Mouse (Mus musculus) midbrain, embryonic 16.5 days (tissue): ENCODE results near the gene Fbxo6. TPM values are rescaled to one million over a fixed set of nuclear protein-coding genes. Genes with fewer than 3 reads are reported as not detected.

Source experiments
- ATAC-seq: fragments of 200-750 bp; cut with Nextera tagmentation; 2 replicates; pipeline ENCODE4 v1.8.0; 2017; ENCODE audit warnings: moderate TSS enrichment
- H3K27ac ChIP-seq: fragments of 300-500 bp; sonication (generic); 2 replicates; pipeline ENCODE4 v1.5.1; 2014; ENCODE audit warnings: mild to moderate bottlenecking, low read length, mixed read lengths
- H3K27me3 ChIP-seq: fragments of 300-500 bp; sonication (generic); 2 replicates; pipeline ENCODE4 v1.6.1; 2014; ENCODE audit warnings: low read depth, low read length, mixed read lengths; ENCODE audit not compliant: control insufficient read depth, insufficient read depth
- H3K36me3 ChIP-seq: fragments of 300-500 bp; sonication (generic); 2 replicates; pipeline ENCODE4 v1.6.1; 2014; ENCODE audit warnings: mild to moderate bottlenecking, low read length, moderate library complexity, mixed read lengths; ENCODE audit not compliant: control insufficient read depth, insufficient read depth
- H3K4me1 ChIP-seq: fragments of 300-500 bp; sonication (generic); 2 replicates; pipeline ENCODE4 v1.6.1; 2014; ENCODE audit warnings: mild to moderate bottlenecking, low read length, mixed read lengths; ENCODE audit not compliant: control insufficient read depth, insufficient read depth
- H3K4me2 ChIP-seq: fragments of 300-500 bp; sonication (generic); 2 replicates; pipeline ENCODE4 v1.6.1; 2014; ENCODE audit warnings: mild to moderate bottlenecking, low read length, mixed read lengths
- H3K4me3 ChIP-seq: fragments of 300-500 bp; sonication (generic); 2 replicates; pipeline ENCODE4 v1.5.1; 2014; ENCODE audit warnings: low read depth, mild to moderate bottlenecking, low read length, moderate library complexity, mixed read lengths
- H3K9ac ChIP-seq: fragments of 300-500 bp; sonication (generic); 2 replicates; pipeline ENCODE4 v1.6.1; 2014; ENCODE audit warnings: low read depth, low read length, mixed read lengths
- H3K9me3 ChIP-seq: fragments of 300-500 bp; sonication (generic); replicated peaks from 2 replicates; pipeline ENCODE4 v1.6.1; 2014; ENCODE audit warnings: mild to moderate bottlenecking, low read length, mixed read lengths; ENCODE audit not compliant: control insufficient read depth, poor library complexity, severe bottlenecking
- WGBS: fragments of 180-500 bp; shearing (Covaris S2); extraction: QIAGEN DNeasy Blood & Tissue Kit; methylation state at CpG from one replicate; pipeline ENCODE4 v1.1.7; 2014; 5-methylcytosine and 5-hydroxymethylcytosine counted together
- polyA plus RNA-seq: library from polyadenylated mRNA; unstranded; fragments of >200 nt; fragmentation: Nextera tagmentation; extraction: Ambion mirVana; gene quantifications from 2 replicates; pipeline ENCODE4 v1.2.1, GENCODE M21; 2015

Fbxo6 gene
- polyA plus RNA-seq, 1 experiment from 2014 or later = 23.8 TPM

- no peak overlapping the region for H3K9ac ChIP-seq
- H3K4me1 ChIP-seq = peaks cover 16% of the 10 kb centered on the region
- no peak overlapping the region for H3K4me2 ChIP-seq
- no peak overlapping the region for H3K4me3 ChIP-seq
- no peak for ATAC-seq
- H3K36me3 ChIP-seq = no peaks in the 10 kb centered on the region
- H3K27ac ChIP-seq = no peak overlapping the region; the same call in 1 of the 2 replicates
- WGBS = 59% methylated on average over 8 of the region's 8 CpGs
- no peaks in the 10 kb centered on the region for H3K9me3 ChIP-seq
- no peaks in the 10 kb centered on the region for H3K27me3 ChIP-seq
These were observed 14.4 kb downstream of the Fbxo6 start for GRCm38 (mm10) chr4:148137503-148137902.

GRCm38 (mm10) chr4:148134988-148135387 lies 17.0 kb downstream of the Fbxo6 start:
- Histone ChIP-seq H3K4me2 (no peak overlapping the region), H3K9me3 (no peaks in the 10 kb centered on the region), H3K4me1 (peaks cover 18% of the 10 kb centered on the region), H3K4me3 (no peak overlapping the region), H3K9ac (no peak overlapping the region), H3K27me3 (no peaks in the 10 kb centered on the region), H3K27ac (no peak overlapping the region), H3K36me3 (no peaks in the 10 kb centered on the region)
- 85% methylated on average over 8 of the region's 8 CpGs for WGBS
- no peak for ATAC-seq

GRCm38 (mm10) chr4:148131497-148132081 lies 20.4 kb downstream of the Fbxo6 start:
- WGBS = 0% methylated on average over 21 of the region's 21 CpGs
- Histone ChIP-seq H3K27me3 (no peaks in the 10 kb centered on the region), H3K4me2 (peak overlapping the region; percentile 83), H3K4me3 (peak overlapping the region; percentile 82), H3K4me1 (peaks cover 24% of the 10 kb centered on the region), H3K27ac (peak overlapping the region; percentile 97), H3K9me3 (no peaks in the 10 kb centered on the region), H3K9ac (peak overlapping the region; percentile 98), H3K36me3 (no peaks in the 10 kb centered on the region)
- ATAC-seq = peak; percentile 61; the same call in 1 of the 2 replicates

GRCm38 (mm10) chr4:148130561-148131413 lies 21.2 kb downstream of the Fbxo6 start, which contains the start of gene Draxin:
Draxin (minus strand) TSS chr4:148130698.
- no peaks in the 10 kb centered on the region for H3K36me3 ChIP-seq
- peak; percentile 73 for ATAC-seq
- H3K9me3 ChIP-seq = no peaks in the 10 kb centered on the region
- H3K4me1 ChIP-seq = peaks cover 24% of the 10 kb centered on the region
- peak within 1 kb of the TSS; percentile 82 for H3K4me3 ChIP-seq
- H3K9ac ChIP-seq = peak within 1 kb of the TSS; percentile 98
- H3K27me3 ChIP-seq = no peaks in the 10 kb centered on the region
- under 1% methylated on average over 79 of the region's 87 CpGs for WGBS
- H3K4me2 ChIP-seq = peak within 1 kb of the TSS; percentile 83
- peak within 1 kb of the TSS; percentile 97 for H3K27ac ChIP-seq

- Histone ChIP-seq H3K27ac (peak within 1 kb of the TSS; percentile 97), H3K4me2 (peak within 1 kb of the TSS; percentile 83), H3K4me1 (peaks cover 24% of the 10 kb centered on the region), H3K4me3 (peak within 1 kb of the TSS; percentile 82), H3K9ac (peak within 1 kb of the TSS; percentile 98), H3K9me3 (no peaks in the 10 kb centered on the region), H3K27me3 (no peaks in the 10 kb centered on the region), H3K36me3 (no peaks in the 10 kb centered on the region)
- 0% methylated on average over 15 of the region's 18 CpGs for WGBS
- peak; percentile 11 for ATAC-seq
These were observed 21.8 kb downstream of the Fbxo6 start, which contains the start of gene Mad2l2 for GRCm38 (mm10) chr4:148130133-148130532. Mad2l2 (plus strand) TSS chr4:148130384.

- Histone ChIP-seq H3K4me2 (peak overlapping the region; percentile 83), H3K27me3 (no peaks in the 10 kb centered on the region), H3K36me3 (no peaks in the 10 kb centered on the region), H3K4me1 (peaks cover 26% of the 10 kb centered on the region), H3K9ac (peak overlapping the region; percentile 98; the same call in 1 of the 2 replicates), H3K4me3 (peak overlapping the region; percentile 82), H3K9me3 (no peaks in the 10 kb centered on the region), H3K27ac (peak overlapping the region; percentile 97)
- ATAC-seq = no peak
- 67% methylated on average over 2 of the region's 2 CpGs for WGBS
These were observed 23.3 kb downstream of the Fbxo6 start for GRCm38 (mm10) chr4:148128672-148129071.

- Histone ChIP-seq H3K27me3 (no peaks in the 10 kb centered on the region), H3K9ac (0 out of 2 replicates have a peak overlapping the region, but pooled peaks have one; percentile 32), H3K36me3 (no peaks in the 10 kb centered on the region), H3K9me3 (no peaks in the 10 kb centered on the region), H3K4me2 (peak overlapping the region; percentile 83), H3K27ac (0 out of 2 replicates have a peak overlapping the region, but pooled peaks have one; percentile 97), H3K4me3 (no peak overlapping the region; the same call in 1 of the 2 replicates), H3K4me1 (peaks cover 26% of the 10 kb centered on the region)
- no peak for ATAC-seq
- WGBS = 68% methylated on average over 1 of the region's 1 CpGs
These were observed 23.7 kb downstream of the Fbxo6 start for GRCm38 (mm10) chr4:148128241-148128640.

GRCm38 (mm10) chr4:148122694-148123066 lies 29.3 kb downstream of the Fbxo6 start:
- WGBS = 69% methylated on average over 3 of the region's 3 CpGs
- peaks cover 11% of the 10 kb centered on the region for H3K4me1 ChIP-seq

More at GRCm38 (mm10) chr4:148122694-148123066, 29.3 kb downstream of the Fbxo6 start:
- Histone ChIP-seq H3K9me3 (no peaks in the 10 kb centered on the region), H3K27me3 (no peaks in the 10 kb centered on the region), H3K27ac (peak overlapping the region; percentile 1; the same call in 1 of the 2 replicates), H3K4me3 (no peak overlapping the region), H3K36me3 (no peaks in the 10 kb centered on the region), H3K4me2 (no peak overlapping the region), H3K9ac (no peak overlapping the region)
- ATAC-seq = no peak
